Mouse (Mus musculus) frontal cortex, adult 2 months (tissue): ENCODE measurements at regions not wholly inside any gene's neighbourhood (a gene's known extent, or its start where the extent isn't known, plus 50 kb on each side); places are given as distances from the start of the nearest gene placed in this dataset.

Experiments
- DNase-seq, 2 experiments: peaks; one replicate each; pipeline ENCODE4 v3.0.0; 2022; ENCODE audit warnings: low spot score in 1 of 2; ENCODE audit errors: extremely low spot score in 1 of 2

- peak in 1 of 2 experiments; percentile 75 for DNase-seq
These were observed 137.4 kb downstream of the Kitl start for GRCm38 (mm10) chr10:100152821-100153220.

DNA sequence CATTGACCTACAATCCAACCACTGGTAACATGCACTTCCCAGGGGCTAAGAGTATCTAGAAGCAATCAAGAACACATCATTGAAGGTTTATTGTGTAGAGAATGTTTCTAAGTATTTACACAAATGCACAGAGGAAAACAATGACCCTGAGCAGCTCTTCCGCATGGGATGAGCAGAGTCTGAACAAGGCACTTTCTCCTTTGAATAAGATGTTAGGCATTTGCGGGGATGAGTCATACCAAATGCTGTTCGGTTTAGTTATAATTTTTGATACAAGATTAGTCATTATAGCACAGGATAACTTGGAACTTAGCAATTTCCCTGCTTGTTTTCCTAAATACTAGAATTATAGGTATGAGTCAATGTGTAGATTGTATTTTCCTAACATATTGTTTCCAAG lies 137.9 kb downstream of the Kitl start:
- DNase-seq: no peak

- no peak for DNase-seq
These were observed 140.1 kb downstream of the Kitl start for GRCm38 (mm10) chr10:100155566-100155965.

DNA sequence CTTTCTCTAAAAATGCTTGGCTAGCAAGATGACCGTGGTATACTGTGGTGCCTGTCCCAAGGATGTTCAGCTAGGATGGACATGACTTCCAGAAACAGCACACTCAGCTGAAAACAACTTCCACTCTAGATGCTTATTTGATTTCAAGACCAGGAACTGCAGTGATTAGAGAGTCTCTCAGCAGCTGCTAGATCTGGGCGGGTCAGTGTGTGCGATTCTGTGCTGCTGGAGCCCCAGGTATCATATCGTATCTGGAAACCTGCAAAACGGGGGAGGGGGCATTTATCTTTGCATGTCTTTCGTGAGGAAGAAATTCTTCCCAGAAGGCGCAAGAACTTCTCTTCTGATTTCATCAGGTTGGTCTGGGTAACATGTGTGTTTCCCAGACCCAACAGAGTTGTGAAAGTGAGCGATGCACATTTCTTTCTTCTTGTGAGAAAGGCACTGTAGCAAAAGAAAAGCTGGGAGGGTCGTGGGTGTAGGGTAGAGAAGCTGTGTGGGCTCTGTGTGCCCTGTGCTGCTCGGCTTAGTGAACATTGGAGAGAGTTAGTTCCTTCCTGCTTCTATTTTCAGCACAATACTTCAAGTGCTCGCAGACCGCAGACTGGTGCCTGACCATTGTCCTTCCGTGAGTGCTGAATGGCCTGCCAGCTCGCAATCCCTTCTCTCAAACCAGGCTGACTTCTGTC lies 144.6 kb downstream of the Kitl start:
- no peak for DNase-seq

DNA sequence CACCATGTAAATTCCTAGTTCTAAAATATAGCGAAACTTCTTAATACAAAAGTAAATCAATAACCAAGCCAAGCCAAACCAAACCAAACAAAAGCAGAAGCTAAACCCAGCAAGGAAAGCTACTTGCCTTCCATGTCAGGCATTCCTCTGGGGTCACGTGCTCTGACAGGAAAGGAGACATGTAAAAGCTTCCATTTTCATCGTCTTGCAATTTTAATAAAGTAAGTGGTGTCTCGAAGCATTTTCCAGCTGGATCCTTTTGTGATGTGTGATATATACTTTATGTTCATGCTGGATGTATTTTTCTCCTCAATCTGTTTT lies 145.1 kb downstream of the Kitl start:
- DNase-seq: no peak

DNA sequence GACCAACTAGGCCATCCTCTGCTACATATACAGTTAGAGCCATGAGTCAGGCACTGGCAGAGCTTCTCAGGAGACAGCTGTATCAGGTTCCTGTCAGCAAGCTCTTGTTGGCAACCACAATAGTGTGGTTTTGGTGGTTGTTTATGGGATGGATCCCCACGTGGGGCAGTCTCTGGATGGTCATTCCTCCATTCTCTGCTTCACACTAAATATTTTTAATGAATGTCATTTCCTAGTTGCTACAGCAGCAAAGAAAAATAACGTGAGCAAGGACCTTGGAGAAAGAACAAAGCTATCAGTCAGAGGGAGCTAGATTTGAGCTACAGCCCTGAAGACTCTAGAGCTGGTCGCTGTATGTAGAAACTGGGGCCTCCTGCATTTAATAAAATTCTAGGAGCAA lies 145.7 kb downstream of the Kitl start:
- DNase-seq: no peak

DNA sequence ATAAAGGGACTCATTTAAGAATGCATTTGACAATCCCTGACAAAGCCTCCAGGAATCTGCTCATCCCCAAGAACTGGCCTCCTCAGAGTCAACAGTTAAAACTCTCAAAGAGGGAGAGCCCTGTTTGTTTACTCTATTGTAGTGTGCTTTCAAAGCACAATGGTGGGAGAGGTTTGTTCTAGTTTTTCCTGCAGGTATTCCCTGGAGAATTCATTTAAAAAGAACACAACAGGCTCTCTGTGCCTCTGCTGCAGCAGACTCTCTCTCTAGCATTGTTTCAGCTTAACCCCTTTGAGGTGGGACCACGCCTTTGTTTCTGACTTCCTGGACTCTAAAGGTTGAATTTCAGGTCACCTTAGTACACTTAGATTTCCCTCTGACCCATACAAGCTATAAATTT lies 149.1 kb downstream of the Kitl start:
- no peak for DNase-seq

GRCm38 (mm10) chr10:100170836-100171235 lies 155.4 kb downstream of the Kitl start:
- DNase-seq: peak in 1 of 2 experiments; percentile 31

DNA sequence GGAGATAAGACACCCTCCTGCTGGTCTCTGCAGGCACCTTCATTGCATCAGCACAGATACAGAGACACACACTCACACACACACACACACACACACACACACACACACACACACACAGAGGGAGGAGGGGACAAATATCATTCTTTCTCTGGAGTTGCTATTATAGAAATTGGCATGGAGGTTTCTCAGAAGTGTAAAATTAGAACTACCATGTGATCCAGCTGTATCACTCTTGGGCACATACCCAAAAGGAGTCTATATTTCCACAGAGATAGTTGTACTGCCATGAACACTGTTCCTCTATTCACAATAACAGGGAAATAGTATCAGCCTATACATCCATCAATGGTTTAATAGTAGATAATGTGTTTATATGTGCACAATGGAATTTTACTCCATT lies 137.8 kb upstream of the Gm4301 start:
- DNase-seq: no peak

DNA sequence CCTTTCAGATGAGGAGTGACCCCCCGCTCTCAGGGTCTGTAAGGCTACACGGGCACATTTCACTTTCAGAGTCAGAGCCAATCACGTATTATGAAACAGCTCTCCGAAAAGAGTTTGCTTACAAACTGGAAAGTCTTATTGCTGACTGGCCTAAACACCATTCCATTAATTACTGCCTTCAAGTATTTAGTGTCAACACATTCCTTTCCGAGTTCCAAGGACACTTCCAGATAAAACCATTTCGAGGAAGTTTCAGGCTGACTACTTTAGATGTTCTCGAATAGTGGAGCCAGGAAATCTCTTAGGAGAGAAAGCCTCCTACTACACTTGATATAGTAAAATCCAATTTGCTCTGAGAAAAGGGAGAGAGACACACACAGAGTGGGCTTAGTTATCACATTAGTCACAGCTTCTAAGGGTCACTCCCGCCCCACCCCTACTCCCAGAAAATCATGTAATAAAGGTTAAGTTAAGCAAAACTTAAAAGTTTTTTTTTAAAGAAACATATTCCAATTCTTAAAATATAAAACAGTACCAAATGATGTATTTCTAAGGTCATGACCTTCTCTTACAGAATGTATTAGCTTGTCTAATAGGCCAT lies 136.3 kb upstream of the Gm4301 start:
- no peak for DNase-seq

GRCm38 (mm10) chr10:100200431-100200830 lies 135.0 kb upstream of the Gm4301 start:
- no peak for DNase-seq

GRCm38 (mm10) chr10:100206617-100207530 lies 128.6 kb upstream of the Gm4301 start:
- peak in 1 of 2 experiments; percentile 5 for DNase-seq

- peak; percentile 6 to 9 for DNase-seq
These were observed 124.8 kb upstream of the Gm4301 start for GRCm38 (mm10) chr10:100210684-100211083.

GRCm38 (mm10) chr10:100224459-100225097 lies 110.9 kb upstream of the Gm4301 start:
- no peak for DNase-seq

GRCm38 (mm10) chr10:100259235-100259900 lies 76.1 kb upstream of the Gm4301 start:
- no peak for DNase-seq

GRCm38 (mm10) chr10:100263447-100263846 lies 72.0 kb upstream of the Gm4301 start:
- DNase-seq: peak in 1 of 2 experiments; percentile 7

- no peak for DNase-seq
These were observed 71.4 kb upstream of the Gm4301 start for GRCm38 (mm10) chr10:100264066-100264465.

DNA sequence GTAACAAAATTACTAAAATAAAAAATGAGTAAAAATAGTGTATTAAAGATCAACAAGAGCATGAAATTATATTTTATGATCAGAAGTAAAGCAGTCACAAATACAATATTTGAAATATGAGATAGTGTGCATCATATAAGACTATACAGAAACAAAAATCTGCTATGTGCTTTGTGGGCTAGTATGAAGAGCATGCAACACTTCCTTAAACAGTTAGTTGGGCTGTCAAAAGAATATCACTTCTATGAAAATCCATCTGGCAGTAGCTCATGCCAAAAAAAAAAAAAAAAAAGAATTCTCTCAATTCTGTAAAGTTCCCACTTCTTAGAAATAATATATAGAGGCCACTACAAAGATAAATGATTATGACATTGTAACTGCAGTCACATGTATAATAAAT lies 53.0 kb upstream of the Gm4301 start:
- DNase-seq: no peak
